Mouse (Mus musculus) liver, adult (tissue): ENCODE measurements around the gene Kctd20.

ENCODE experiments used
- GATA4 ChIP-seq: IDR thresholded peaks from 2 replicates; pipeline ENCODE4 v1.6.1; 2014; ENCODE audit warnings: mild to moderate bottlenecking, low read length; ENCODE audit not compliant: insufficient replicate concordance

The Kctd20 gene

DNA sequence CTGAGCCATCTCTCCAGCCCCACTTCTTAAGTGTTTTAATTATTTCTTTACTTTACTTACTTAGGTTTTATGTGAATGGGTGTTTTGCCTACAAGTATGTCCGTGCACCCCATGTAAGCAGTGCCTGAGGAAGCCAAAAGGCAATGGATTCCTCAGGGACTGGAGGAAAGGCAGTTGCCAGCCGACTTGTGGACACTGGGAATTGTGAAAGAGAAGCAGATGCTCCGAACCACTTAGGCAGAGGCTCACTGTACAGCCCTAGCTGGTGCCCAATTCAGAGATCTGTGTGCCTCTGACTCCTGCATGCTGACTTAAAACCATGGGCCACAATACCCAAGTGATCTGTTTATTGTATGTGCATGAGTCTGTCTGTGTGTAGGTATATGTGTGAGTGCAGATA lies 37.2 kb downstream of the Kctd20 start:
- no peak for TF ChIP-seq GATA4

DNA sequence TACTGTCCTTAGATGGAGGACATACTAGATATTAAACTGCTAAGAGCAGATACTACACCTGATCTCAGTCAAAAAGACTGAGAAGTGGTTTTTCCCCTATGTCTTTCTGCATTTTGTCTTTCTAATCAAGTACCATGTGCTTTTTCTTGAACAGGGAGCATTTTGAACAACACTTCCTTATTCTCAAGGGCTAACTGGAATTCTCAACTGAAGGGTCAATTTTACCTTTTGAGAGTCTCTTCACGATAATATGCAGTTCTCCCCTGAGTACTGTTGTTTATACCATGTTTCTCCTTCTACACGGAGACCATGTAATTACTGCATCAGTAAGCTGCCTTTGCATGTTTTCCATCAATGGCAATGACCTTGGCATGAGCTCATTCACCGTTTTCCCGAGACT lies 38.3 kb downstream of the Kctd20 start:
- no peak for TF ChIP-seq GATA4

DNA sequence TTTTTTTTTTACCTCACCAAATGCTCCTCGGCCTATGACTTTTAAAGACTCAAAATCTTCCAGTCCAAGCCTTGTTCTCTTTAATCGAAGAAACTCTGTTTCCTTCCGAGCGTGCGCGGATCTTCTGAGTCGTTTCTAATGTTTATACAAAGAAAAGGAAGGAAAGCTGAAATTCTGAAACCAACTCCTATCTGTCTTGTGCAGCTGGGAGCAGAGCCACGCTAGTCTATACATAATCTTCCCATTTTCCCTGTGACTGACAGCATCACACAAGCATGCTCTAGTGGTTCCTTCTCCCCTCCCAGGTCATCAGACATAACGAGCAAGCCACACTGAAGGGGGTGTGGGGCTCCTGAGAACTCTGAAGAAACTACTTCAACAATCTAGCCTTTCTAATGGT lies 39.5 kb downstream of the Kctd20 start:
- no peak for TF ChIP-seq GATA4

DNA sequence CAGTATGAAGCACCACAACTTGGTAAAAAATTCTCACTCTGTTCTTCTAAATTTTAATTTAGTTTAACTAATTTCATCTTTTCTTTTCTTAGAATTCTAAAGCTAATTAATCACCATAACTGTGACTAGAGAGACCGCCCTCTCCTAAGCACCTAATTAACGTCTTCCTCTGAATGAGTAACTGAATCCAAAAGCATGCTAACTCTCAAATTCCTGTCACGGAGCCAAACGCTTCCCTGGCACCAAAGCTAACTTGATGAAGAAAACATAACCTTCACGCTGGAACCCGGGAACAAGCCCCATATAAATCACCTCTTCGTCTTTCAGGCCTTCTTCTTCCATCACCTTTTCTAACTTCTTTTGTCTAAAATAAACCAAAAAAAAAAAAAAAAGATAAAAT lies 40.4 kb downstream of the Kctd20 start:
- no peak for TF ChIP-seq GATA4

DNA sequence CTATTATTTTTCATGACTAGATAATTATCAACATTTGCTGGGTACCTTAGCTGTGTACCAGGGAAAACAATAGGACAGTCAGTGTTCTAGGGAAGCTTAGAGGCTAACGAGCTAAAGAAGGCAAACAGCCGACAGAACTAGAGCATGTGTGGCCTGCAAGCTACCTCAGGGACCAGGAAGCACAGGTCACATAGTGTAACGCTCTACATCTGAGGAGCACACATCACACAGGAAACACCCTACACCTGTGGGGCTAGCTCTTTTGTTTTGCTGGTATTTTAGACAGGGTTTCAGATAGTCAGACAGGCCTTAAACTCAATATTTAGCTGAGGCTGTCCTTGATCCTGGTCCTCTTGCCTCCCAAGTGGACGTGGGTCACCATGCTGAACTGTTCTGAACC lies 42.9 kb downstream of the Kctd20 start:
- no peak for TF ChIP-seq GATA4

DNA sequence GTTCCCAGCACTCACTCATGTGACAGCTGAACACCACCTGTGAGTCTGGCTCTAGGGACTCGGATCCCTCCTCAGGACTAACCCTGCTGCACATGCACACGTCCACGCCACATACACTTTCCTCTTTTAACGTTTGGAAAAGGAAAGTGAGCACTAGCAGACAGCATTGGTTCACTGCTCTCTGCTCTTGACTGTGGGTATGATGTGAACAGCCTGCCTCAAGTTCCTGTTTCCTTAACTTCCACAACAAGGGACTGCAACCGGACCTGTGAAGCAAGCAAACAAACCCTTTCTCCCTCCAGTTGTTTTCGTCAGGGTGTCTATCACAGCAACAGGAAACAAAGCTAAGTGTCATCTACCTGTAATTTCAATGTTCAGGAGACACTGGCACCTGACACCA lies 48.7 kb downstream of the Kctd20 start:
- no peak for TF ChIP-seq GATA4

DNA sequence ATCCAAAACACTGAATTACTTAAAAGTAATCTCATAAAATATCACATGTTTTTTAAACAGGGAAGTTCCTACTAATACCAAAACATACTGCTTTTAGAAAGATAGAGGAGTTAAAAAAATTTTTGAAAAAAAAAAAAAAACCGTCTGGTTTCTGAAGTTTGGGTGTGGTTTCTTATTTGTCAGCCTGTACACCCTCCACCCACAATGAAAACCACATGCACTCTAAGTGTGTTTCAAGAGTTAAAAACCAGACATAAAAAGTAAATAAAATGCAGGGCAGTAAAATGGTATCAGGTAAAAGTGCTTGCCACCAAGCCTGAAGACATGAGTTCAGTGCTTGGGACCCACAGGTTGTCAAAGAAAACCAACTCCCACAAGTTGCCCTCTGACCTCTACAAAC lies 52.0 kb downstream of the Kctd20 start:
- no peak for TF ChIP-seq GATA4

DNA sequence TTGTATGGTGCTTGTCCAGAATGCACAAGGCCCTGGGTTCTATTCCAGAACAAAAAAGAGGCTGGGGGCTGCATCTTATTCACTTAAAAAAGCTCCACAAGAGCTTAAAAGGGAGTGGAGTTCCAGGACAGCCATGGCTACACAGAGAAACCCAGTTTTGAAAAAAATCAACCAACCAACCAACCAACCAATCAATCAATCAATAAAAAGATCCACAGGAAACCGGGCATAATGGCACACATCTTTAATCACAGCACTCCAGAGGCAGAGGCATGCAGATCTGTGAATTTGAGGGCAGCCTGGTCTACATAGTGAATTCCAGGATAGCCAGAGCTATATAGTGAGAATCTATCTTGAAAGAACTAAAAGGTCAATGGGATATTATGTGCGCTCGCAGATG lies 53.3 kb downstream of the Kctd20 start:
- no peak for TF ChIP-seq GATA4

DNA sequence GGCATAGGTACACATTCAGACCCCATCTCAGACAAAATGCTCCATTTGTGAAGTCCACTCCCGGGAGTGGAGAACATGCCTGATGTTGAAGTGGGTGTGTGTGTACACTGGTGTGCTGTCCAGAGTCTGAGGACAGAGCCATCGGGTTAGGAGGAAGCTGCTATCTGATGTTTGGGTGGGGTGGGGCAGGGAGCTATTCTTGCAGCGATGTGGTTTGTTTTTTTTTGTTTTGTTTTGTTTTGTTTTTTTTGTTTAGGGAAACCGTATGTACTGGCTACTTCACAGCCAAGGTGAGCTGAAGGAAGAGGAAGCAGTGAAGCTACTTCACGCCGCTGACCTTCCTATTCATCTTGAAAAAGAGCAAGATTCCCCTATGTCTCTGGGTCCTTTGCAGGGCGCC lies 55.1 kb downstream of the Kctd20 start:
- no peak; the same call in 1 of the 2 replicates for TF ChIP-seq GATA4

DNA sequence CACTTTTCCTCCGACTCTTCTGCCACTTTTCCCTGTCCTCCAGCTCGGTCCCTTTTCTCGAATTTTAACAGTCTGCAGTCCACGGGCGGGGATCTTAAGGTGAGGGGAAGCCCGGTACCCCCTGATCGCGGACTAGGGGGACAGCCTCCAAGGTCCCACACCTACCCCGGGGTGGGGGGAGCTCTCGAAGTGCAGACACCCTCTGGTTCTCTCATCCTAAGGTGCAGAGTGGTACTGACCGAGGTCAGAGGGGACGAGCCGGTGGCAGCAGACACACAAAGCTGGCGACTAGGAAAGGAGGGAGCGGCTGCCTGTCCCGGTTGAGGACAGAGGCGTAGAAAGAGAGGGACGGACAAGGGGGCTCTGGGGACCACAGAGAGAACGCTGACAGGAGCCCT lies 55.5 kb downstream of the Kctd20 start:
- TF ChIP-seq GATA4: no peak

DNA sequence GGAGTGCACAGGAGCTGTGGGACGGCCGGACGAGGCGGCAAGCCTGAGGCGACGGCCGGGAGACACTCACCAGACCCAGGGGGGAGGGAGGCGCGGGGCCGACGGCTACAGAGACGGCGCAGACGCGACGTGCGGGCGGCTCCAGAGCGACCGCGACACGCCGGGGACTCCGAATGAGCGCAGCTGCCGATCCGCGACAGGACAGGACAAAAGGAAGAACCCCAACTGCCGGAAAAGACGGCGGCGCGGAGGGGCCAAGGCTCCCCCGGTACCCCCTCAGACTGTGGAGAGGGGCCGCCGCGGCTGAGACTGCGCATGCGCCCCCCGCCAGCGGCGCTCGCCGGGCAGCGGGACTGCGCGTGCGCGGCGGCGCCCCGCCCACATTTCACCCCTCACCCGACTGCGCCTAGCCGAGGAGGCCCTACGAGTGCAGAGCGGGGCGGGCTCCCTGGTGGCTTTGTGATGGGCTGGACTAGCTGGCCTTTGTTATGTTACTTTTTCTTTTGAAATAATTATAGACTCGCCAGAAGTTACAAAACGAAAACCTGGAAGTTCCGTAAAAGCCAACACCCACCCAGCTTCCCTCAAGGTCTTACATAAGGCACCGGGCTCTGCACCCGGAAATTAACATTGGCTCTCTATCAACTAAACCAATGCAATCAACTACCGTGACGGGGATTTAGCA lies 56.0 kb downstream of the Kctd20 start, which contains the start of gene Stk38:
Stk38 (minus strand) TSS at position 355 of the 685 bp plus-strand sequence.
- no peak; the same call in 1 of the 2 replicates for TF ChIP-seq GATA4

DNA sequence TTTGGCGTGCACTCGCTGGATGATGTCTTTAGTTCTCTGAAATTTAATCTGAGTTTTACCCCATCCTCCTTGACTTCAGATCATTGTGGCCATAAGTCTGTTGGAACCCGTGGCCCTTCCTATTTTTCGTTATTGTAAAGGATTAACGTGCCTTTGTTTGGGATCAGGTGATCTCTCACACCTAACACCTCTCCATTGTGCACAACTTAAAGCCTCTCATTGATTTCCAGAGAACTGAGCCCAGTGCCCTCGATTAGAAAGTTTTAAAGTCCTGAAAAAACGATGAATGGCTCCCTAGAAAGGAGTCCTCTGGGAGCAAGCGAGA lies 56.5 kb downstream of the Kctd20 start:
- no peak for TF ChIP-seq GATA4

DNA sequence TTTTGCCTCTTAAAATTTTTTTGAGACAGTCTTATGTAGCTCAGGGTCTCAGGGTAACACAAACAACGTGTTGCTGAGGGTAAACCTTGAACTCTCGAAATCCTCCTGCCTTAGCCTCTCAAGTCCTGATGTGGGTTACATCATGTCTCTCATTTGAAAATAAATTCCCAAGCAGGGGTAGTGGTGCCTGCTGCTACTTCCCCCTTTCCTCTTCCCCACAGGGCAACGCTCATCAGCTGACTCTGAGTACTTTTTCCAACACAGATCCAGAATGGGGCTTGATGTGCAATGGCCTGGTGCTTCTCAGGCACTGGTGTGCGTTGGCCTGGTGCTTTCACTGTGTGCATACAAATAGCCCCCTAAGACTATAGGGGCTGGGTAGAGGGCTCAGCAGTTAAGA lies 57.4 kb downstream of the Kctd20 start:
- no peak for TF ChIP-seq GATA4

DNA sequence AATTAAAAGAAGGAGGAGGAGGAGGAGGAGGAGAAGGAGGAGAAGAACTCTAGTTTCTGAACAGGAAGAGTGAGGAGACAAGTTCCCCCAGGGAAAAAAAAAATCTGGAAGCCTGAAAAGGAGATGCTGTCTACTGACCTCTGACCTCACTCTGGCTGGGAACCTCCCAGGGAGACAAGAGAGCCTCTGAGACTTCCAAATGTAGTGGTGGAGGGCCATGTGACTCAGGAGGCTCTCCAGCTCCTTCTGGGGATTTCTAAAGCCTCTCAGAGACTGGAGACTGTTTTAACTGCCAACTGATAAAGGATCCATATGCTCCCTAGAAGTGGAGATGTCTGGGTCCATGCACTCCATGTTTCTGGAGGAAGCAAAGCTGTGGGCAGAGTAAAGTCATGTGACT lies 62.5 kb downstream of the Kctd20 start:
- TF ChIP-seq GATA4: no peak

DNA sequence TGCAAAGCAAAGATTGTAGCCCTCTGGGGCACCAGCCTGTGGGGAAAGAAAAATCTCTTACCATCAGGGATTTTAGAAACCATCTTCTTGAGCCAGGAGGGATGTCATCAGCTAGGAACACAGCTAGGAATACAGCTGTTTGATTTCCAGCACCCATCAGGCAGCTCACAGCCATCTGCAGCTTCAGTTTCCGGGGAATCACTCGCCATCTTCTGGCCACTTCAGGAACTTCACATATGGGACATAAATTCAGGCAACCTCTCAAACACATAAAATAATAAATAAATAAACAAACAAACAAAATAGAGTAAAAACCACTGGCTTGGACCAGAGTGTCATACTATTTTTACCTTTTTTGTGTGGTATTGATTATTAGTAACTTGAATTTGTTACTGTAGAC lies 63.9 kb downstream of the Kctd20 start:
- no peak for TF ChIP-seq GATA4

DNA sequence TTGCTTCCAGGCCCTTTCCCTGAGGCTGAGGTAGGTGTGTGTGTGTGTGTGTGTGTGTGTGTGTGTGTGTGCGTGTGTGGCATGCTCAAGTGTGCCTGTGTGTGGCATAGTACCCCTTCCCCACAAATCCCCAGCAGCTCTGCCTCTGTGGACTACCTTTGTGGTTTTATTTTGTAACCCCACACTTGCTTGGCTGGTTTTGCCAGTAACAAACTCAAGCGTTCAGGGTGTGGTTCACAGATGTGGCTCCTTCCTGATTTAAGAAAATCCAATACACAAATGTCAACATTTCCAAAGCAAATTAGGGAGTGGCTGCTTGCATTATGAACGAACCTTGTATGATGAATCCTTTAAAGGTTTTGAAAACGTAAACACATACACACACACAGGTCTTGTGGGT lies 65.0 kb downstream of the Kctd20 start:
- no peak for TF ChIP-seq GATA4

DNA sequence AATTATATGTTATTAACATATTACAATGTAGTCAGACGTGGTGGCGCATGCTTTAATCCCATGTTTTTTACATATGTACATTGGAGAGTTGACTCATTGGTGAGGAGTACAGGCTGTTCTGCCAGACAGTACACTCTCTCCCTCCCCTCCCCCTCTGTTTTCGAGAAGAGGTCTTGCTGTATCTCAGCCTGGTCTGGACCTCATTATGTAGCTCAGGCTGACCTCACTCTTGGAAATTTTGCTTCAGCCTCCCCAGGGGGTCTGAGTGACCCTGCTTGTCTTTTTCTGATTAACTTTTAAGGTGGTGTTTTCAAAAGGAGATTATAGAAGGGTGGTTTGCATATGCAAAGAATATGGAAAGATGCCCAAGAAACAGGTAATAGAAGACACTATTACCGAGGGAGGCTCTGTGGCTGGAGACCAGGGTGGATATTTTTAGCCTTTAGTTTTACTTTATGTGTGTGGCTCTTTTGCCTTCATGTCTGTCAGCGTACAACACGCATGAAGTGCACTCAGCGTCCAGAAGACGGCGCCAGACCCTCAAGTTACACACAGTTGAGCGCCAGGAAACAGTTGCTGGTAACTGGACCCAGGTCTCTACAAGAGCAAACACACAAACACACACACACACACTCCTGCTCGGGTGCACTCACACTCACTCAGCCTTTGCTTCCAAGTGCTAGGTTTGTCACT lies 66.7 kb downstream of the Kctd20 start:
- TF ChIP-seq GATA4: no peak
